Mouse (Mus musculus): ENCODE results near the gene Prkaa2. TPM values are rescaled to one million over a fixed set of nuclear protein-coding genes. Genes with fewer than 3 reads are reported as not detected.

Prkaa2 gene
- polyA plus RNA-seq, 1 experiment from 2014 or later, result 16.8 TPM

DNA sequence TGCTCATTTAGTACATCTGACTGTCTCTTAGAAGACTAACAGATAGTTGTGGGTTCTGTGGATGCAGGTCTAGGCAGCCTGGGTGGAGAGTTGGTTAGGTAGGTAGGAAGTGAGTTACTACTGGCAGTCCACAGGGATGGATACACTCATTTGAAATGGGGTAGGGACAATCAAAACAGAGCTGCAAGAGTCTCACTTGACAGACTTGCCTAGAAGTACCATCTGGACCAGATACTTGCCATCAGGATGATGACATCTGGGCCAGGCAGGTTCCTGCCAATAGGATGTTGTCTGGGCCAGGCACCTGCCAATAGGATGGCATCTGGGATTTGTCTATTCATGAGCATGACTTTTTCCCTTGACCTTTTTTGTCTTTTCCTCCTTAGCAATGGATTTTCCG, 108.0 kb downstream of the Prkaa2 start:
- Histone ChIP-seq H3K9me3 (no peaks in the 10 kb centered on the region), H3K4me2 (no peak overlapping the region), H3K4me3 (no peak overlapping the region), H3K9ac (no peak overlapping the region), H3K36me3 (replicated peaks) (no peaks in the 10 kb centered on the region), H3K27ac (no peak overlapping the region), H3K4me1 (no peaks in the 10 kb centered on the region), H3K27me3 (replicated peaks) (no peaks in the 10 kb centered on the region)
- WGBS, result 71% methylated on average over 1 of the region's 1 CpGs
- ATAC-seq (replicated peaks), result no peak

DNA sequence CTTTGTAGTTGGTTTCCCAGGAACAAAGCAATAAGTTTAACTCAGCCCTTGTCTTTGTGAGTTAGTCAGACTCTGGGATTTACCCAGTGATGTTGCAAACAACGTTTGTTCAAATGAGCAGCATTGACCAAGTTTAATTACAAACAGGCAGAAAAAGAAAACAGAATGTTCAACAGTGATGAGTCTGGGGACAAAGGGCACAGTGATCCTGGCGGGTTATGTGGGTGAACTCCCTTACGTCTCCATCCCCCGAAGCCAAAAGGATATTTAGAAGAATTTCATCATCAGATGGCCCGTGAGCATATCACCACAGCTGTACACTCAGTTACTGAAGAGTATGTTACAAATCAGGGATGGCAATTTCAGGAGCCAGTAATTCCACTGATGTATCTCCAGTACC, 110.0 kb downstream of the Prkaa2 start:
- 83% methylated on average over 5 of the region's 5 CpGs for WGBS
- Histone ChIP-seq H3K9ac (no peak overlapping the region), H3K4me3 (no peak overlapping the region), H3K27me3 (replicated peaks) (no peaks in the 10 kb centered on the region), H3K4me1 (no peaks in the 10 kb centered on the region), H3K27ac (no peak overlapping the region), H3K9me3 (no peaks in the 10 kb centered on the region), H3K4me2 (no peak overlapping the region), H3K36me3 (replicated peaks) (no peaks in the 10 kb centered on the region)
- ATAC-seq (replicated peaks), result no peak

DNA sequence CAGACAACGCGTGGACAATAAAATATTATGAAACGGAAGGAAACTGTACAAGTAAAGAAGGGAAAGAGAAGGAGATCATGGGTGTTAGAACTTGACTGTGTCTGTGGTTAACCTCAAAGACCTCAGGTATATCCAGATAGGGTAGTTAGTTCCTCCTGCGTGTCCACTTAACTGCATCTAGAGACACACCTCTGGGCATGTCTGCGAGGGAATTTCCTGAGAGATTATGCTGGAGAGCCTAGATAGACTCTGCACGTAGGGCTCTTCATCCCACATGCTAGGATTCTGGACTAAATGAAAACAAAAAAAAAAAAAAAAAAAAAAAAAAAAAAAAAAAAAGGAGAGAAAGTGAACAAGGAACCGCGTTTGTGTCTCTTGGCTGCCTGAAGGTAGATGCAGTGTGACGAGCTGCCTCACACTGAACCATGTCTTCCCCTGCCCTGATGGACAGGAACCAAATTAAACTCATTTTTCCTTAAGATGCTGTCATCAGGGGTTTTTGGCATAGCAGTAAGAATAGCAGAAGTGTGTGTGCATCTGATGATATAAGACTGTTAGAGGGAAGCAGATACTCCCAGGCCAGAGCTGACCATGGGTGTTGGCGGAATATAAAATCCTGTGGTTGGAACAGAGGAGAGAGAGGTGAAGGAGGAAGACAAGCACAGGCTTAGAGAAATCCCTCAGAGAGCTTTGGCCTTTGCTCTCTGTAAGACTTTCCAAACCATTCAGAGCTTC, 116.4 kb downstream of the Prkaa2 start:
- no peak overlapping the region for H3K27ac ChIP-seq
- H3K9me3 ChIP-seq, result no peaks in the 10 kb centered on the region
- 91% methylated on average over 10 of the region's 10 CpGs for WGBS
- no peaks in the 10 kb centered on the region for H3K27me3 ChIP-seq (replicated peaks)
- ATAC-seq (replicated peaks), result no peak
- H3K36me3 ChIP-seq (replicated peaks), result no peaks in the 10 kb centered on the region
- H3K4me2 ChIP-seq, result no peak overlapping the region
- H3K4me1 ChIP-seq, result no peaks in the 10 kb centered on the region
- H3K4me3 ChIP-seq, result no peak overlapping the region
- H3K9ac ChIP-seq, result no peak overlapping the region

DNA sequence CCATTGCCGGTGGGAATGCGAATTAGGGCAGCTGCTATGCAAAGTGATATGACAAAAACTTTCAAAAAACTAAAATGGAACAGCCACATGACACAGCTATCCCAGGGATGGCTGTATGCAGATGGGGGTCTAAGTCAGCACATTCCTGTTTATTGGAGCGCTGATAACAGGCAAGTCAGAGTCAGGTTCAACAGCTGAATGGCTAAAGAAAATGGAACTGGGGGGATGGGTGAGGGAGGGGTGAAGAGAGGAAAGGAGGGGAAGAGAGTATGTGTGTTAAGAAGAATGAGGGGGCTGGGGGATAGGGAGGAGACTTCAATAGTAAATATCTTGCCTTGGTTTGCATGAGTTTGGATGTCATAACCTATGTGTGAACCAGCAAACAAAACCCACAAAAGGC, 117.4 kb downstream of the Prkaa2 start:
- ATAC-seq (replicated peaks), result no peak
- Histone ChIP-seq H3K4me3 (no peak overlapping the region), H3K36me3 (replicated peaks) (no peaks in the 10 kb centered on the region), H3K9me3 (no peaks in the 10 kb centered on the region), H3K9ac (no peak overlapping the region), H3K4me2 (no peak overlapping the region), H3K4me1 (no peaks in the 10 kb centered on the region), H3K27ac (no peak overlapping the region), H3K27me3 (replicated peaks) (no peaks in the 10 kb centered on the region)
- WGBS, result 87% methylated on average over 3 of the region's 3 CpGs

DNA sequence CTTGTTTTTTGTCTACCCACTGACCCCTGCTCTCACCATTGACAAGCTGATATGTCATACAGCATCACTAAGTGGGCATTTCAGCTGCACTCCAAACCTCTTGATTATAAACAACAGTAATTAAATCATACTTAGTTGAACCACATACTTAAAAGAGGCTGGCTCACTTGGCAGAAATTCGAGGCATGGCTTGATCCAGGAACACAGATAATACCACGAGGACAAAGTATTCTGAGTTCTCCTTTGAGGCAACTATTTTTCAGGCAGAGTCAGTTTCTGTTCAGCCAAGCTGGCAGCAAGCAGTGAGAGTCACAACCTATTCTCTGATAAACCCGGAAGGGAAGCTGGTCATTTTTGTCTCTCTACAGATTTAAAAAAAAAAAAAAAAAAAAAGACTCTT, 119.0 kb downstream of the Prkaa2 start:
- ATAC-seq (replicated peaks), result no peak
- Histone ChIP-seq H3K36me3 (replicated peaks) (no peaks in the 10 kb centered on the region), H3K27ac (no peak overlapping the region), H3K27me3 (replicated peaks) (no peaks in the 10 kb centered on the region), H3K4me1 (no peaks in the 10 kb centered on the region), H3K9me3 (no peaks in the 10 kb centered on the region), H3K9ac (no peak overlapping the region), H3K4me2 (no peak overlapping the region), H3K4me3 (no peak overlapping the region)
- 83% methylated on average over 3 of the region's 3 CpGs for WGBS

DNA sequence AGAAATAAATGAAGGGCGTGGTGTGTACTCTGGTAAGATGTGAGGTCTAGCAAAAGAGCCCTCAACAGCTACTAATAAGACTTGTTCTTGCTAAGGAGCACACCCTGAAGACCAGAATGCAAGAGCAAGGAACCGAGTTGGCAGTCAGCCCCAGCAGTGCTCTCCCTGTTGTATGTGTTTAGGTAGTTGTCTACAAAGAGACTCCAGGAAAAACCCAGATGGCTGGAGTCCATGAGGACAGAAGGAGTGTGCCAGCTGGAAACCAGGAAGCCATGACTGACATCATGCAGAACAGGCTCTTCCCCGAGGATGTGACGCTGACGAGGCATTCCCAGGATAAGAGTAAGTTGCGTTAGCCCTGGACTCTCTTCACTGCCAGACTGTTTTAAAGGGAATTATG, 119.7 kb downstream of the Prkaa2 start:
- no peak for ATAC-seq (replicated peaks)
- Histone ChIP-seq H3K4me3 (no peak overlapping the region), H3K4me1 (no peaks in the 10 kb centered on the region), H3K9me3 (no peaks in the 10 kb centered on the region), H3K36me3 (replicated peaks) (no peaks in the 10 kb centered on the region), H3K27ac (no peak overlapping the region), H3K9ac (no peak overlapping the region), H3K27me3 (replicated peaks) (no peaks in the 10 kb centered on the region), H3K4me2 (no peak overlapping the region)
- WGBS, result 90% methylated on average over 6 of the region's 6 CpGs

DNA sequence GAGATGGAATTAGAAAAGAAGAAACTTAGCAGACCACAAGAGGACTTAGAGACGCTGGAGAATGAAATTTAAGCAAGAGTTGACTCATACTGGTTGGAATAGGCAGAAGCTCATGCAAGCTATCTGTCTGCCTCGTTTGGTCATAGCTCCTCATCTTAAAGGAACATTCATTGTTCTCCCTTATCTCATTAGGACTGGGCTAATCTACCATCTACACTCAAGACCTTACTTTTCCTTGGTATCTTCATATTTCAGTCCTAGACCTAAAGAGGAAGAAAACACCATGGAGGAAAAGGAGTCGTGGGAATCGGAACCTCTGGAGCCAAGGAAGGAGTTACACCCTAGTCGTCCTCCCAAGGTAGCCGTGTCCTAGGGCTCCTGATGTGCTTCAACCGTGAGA, 121.0 kb downstream of the Prkaa2 start:
- H3K36me3 ChIP-seq (replicated peaks), result no peaks in the 10 kb centered on the region
- ATAC-seq (replicated peaks), result no peak
- H3K27me3 ChIP-seq (replicated peaks), result no peaks in the 10 kb centered on the region
- no peaks in the 10 kb centered on the region for H3K4me1 ChIP-seq
- 90% methylated on average over 7 of the region's 7 CpGs for WGBS
- H3K4me3 ChIP-seq, result no peak overlapping the region
- H3K4me2 ChIP-seq, result no peak overlapping the region
- H3K9ac ChIP-seq, result no peak overlapping the region
- H3K9me3 ChIP-seq, result no peaks in the 10 kb centered on the region
- H3K27ac ChIP-seq, result no peak overlapping the region

DNA sequence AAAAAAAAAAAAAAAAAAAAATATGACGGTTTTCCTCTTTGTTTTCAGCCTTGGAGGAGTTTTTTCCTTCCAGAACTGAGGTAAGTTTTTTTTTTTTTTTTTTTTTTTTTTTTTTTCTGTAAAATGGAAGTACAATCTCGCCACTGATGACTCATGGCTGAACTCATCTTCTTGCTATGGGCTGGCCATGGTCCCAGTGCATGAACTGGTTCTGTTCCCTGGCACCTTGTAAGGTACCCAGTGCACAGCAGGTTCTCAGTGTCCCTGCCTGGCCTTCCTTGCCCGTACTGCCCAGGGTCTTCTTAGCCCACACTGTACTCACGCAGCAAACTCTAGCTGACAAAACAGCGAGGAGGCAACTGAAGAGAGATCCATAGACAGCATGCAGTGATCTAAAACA, 121.6 kb downstream of the Prkaa2 start:
- Histone ChIP-seq H3K4me3 (no peak overlapping the region), H3K9me3 (no peaks in the 10 kb centered on the region), H3K4me1 (no peaks in the 10 kb centered on the region), H3K4me2 (no peak overlapping the region), H3K36me3 (replicated peaks) (no peaks in the 10 kb centered on the region), H3K9ac (no peak overlapping the region), H3K27me3 (replicated peaks) (no peaks in the 10 kb centered on the region), H3K27ac (no peak overlapping the region)
- WGBS, result 88% methylated on average over 5 of the region's 5 CpGs
- no peak for ATAC-seq (replicated peaks)

DNA sequence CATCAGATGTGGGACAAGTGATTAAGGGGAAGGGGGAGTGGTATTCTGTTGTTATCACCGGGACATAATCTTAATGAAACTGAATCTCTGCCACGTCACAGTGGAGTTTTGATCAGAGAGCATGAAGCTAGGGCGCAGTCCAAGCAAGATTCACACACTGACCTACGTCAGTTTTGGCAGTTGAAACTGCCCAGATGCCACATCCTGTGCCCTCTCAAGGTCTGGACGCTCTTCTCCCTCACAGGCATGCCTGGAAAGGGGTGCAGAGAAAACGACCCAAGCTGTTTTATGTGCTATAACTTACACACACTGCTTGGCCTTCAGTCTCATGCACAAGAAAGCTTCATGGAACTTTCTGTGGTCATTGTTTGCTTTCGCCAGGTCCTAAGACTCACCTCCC, 122.1 kb downstream of the Prkaa2 start:
- H3K36me3 ChIP-seq (replicated peaks), result no peaks in the 10 kb centered on the region
- 80% methylated on average over 7 of the region's 7 CpGs for WGBS
- no peaks in the 10 kb centered on the region for H3K4me1 ChIP-seq
- H3K9me3 ChIP-seq, result no peaks in the 10 kb centered on the region
- no peak overlapping the region for H3K4me3 ChIP-seq
- H3K27me3 ChIP-seq (replicated peaks), result no peaks in the 10 kb centered on the region
- no peak overlapping the region for H3K9ac ChIP-seq
- no peak overlapping the region for H3K27ac ChIP-seq
- no peak overlapping the region for H3K4me2 ChIP-seq
- no peak for ATAC-seq (replicated peaks)

DNA sequence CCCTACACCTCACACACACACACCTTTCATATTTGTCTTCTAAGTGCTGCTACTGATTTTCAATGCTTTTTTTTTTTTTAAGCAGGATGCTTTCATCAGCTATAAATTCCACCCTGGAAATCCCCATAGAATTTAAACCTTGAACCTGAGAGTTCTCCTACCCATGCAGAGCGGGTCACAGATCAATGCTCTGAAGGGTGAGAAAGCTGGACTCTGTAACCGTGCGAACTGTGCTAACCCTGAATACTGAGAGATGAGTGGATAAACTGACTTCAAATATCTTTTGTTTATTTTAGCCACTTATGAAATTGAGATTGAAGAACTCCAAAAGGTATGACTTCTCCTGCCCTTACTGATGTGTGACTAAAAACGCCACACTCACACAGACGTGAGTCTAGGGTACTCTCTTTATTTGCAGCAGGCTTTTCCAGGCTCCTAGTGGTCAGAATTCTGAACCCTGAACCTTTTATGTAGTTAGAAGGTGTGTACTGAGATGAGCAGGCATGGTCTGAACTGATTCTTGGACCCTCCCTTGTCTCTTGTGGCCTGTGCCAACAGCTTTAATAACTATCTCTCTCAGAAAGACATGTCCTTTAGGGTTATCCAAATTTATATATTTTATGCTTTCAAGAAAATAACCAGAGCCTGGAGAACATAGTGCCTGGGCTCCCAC, 123.6 kb downstream of the Prkaa2 start:
- whole genome bisulfite sequencing, result 81% methylated on average over 5 of the region's 5 CpGs
- no peak overlapping the region for H3K27ac ChIP-seq
- no peak overlapping the region for H3K9ac ChIP-seq
- H3K4me1 ChIP-seq, result no peaks in the 10 kb centered on the region
- no peak overlapping the region for H3K4me3 ChIP-seq
- ATAC-seq (replicated peaks), result no peak
- H3K36me3 ChIP-seq (replicated peaks), result no peaks in the 10 kb centered on the region
- H3K27me3 ChIP-seq (replicated peaks), result no peaks in the 10 kb centered on the region
- H3K9me3 ChIP-seq, result no peaks in the 10 kb centered on the region
- no peak overlapping the region for H3K4me2 ChIP-seq

Other genes with a start within 250 kb of the Prkaa2 start
- gene C8a, start 233.5 kb downstream of the Prkaa2 start, polyA plus RNA-seq (2015; fragmentation: Nextera tagmentation; extraction: Ambion mirVana), result not detected in 2 replicates
- 0.20 and 0.32 TPM in 2 replicates for gene Fyb2, start 196.4 kb downstream of the Prkaa2 start, polyA plus RNA-seq (2015; fragmentation: Nextera tagmentation; extraction: Ambion mirVana)
- 66.3 and 81.9 TPM in 2 replicates for gene Plpp3, start 47.5 kb upstream of the Prkaa2 start, polyA plus RNA-seq (2015; fragmentation: Nextera tagmentation; extraction: Ambion mirVana)